ENCODE assay signal across 29 mouse cellular contexts in genomic region chr15:83248236-83248844, GRCm38 (mm10). TPM values are rescaled to one million over a fixed set of nuclear protein-coding genes. Genes with fewer than 3 reads are reported as not detected.
DNase-seq lines count a peak whose midpoint lies in the region; ATAC-seq and TF ChIP-seq lines count a peak whose summit lies in the region.
"Had no signal": no experiment of that assay in that cellular context is flagged by ENCODE, and none has a peak within 500 bp of the region (broad histone marks: within the 10 kb centered on the region; RNA-seq: fewer than 3 reads in every experiment).

No protein-coding gene starts in this region.

- ATAC-seq in intestine, embryonic 15.5 days: peak; percentile 76
- ATAC-seq in stomach, embryonic 15.5 days (ENCODE audit: insufficient read depth, low FRiP score, low read depth): peak; percentile 61
- ATAC-seq: activated CD4-positive, CD25-positive, alpha-beta regulatory T cell, adult 4 months; CD4-positive, CD25-positive, alpha-beta regulatory T cell, adult 4 months; forebrain, embryonic 14.5 days; hindbrain, embryonic 16.5 days had no signal

- peaks cover 6% of the 10 kb centered on the region for H3K4me1 ChIP-seq in ES-Bruce4 (ENCODE audit: control insufficient read depth, insufficient read depth, low read length)
- H3K4me1 ChIP-seq in intestine, embryonic 15.5 days (replicated peaks): peaks cover 21% of the 10 kb centered on the region
- peaks cover 25% of the 10 kb centered on the region; the same call in 1 of the 2 replicates for H3K4me1 ChIP-seq in stomach, embryonic 15.5 days

- peak overlapping the region; percentile 51; the same call in 1 of the 2 replicates for H3K9ac ChIP-seq in ES-Bruce4 (ENCODE audit: low read depth, poor library complexity, severe bottlenecking)
- H3K9ac ChIP-seq in intestine, embryonic 15.5 days: no peak overlapping the region
- no peak overlapping the region for H3K9ac ChIP-seq in stomach, embryonic 15.5 days
- H3K9ac ChIP-seq: kidney, embryonic 15.5 days; limb, embryonic 13.5 days; midbrain, embryonic 12.5 days; neural tube, embryonic 12.5 days had no signal

- no peak for TF ChIP-seq POLR2A in ES-Bruce4 (IDR thresholded peaks at IDR 0.05; ENCODE audit: insufficient read depth, low read length)

- peak overlapping the region; percentile 86 for H3K27ac ChIP-seq in ES-Bruce4 (ENCODE audit: insufficient read depth, low read length)
- no peak overlapping the region for H3K27ac ChIP-seq in intestine, embryonic 15.5 days
- H3K27ac ChIP-seq in stomach, embryonic 15.5 days: 0 out of 2 replicates have a peak overlapping the region, but pooled peaks have one; percentile 40
- H3K27ac ChIP-seq: gastrocnemius, adult 2 months; hindbrain, embryonic 10.5 days; kidney, embryonic 15.5 days; layer of hippocampus, adult 2 months; limb, embryonic 13.5 days; midbrain, embryonic 12.5 days; neural tube, embryonic 12.5 days had no signal

- TF ChIP-seq CTCF in ES-Bruce4 (IDR thresholded peaks at IDR 0.05; ENCODE audit: low read depth, low read length): no peak

- H3K9me3 ChIP-seq in ES-Bruce4 (replicated peaks; ENCODE audit: control insufficient read depth, insufficient read depth, low read length, poor library complexity, severe bottlenecking): no peaks in the 10 kb centered on the region
- no peaks in the 10 kb centered on the region for H3K9me3 ChIP-seq in intestine, embryonic 15.5 days
- H3K9me3 ChIP-seq in stomach, embryonic 15.5 days: no peaks in the 10 kb centered on the region
- H3K9me3 ChIP-seq: hindbrain, embryonic 10.5 days; kidney, embryonic 15.5 days; limb, embryonic 13.5 days; midbrain, embryonic 12.5 days; neural tube, embryonic 12.5 days had no signal

- no peaks in the 10 kb centered on the region for H3K36me3 ChIP-seq in ES-Bruce4 (ENCODE audit: control insufficient read depth, insufficient read depth, low read length, poor library complexity, severe bottlenecking)
- H3K36me3 ChIP-seq in intestine, embryonic 15.5 days: no peaks in the 10 kb centered on the region
- no peaks in the 10 kb centered on the region for H3K36me3 ChIP-seq in stomach, embryonic 15.5 days
- H3K36me3 ChIP-seq: hindbrain, embryonic 10.5 days; kidney, embryonic 15.5 days; limb, embryonic 13.5 days; midbrain, embryonic 12.5 days; neural tube, embryonic 12.5 days had no signal

- DNase-seq in A20 (ENCODE audit: low read depth, low spot score): peak; percentile 82
- no peak for DNase-seq in adrenal gland, adult 2 months
- no peak for DNase-seq in urinary bladder, postnatal 4 days (ENCODE audit: low spot score in 2 of 2)
- DNase-seq in kidney, postnatal 25 days: no peak
- DNase-seq: adrenal gland, adult 8-10 months; cerebellum, adult 8-10 months; cerebellum, postnatal 25 days; gastrocnemius, adult 2 months; heart, postnatal 14 days; kidney, adult 11 months; kidney, postnatal 36 days; lung, postnatal 36 days; thymus, postnatal 4 days had no signal

- H3K4me3 ChIP-seq in ES-Bruce4 (ENCODE audit: low read depth, low read length): peak overlapping the region; percentile 9; the same call in 1 of the 2 replicates
- H3K4me3 ChIP-seq in intestine, embryonic 15.5 days (replicated peaks): no peak overlapping the region
- no peak overlapping the region for H3K4me3 ChIP-seq in stomach, embryonic 15.5 days (replicated peaks)
- H3K4me3 ChIP-seq: gastrocnemius, adult 2 months; hindbrain, embryonic 10.5 days; kidney, embryonic 15.5 days; layer of hippocampus, adult 2 months; limb, embryonic 13.5 days; midbrain, embryonic 12.5 days; myocyte; neural tube, embryonic 12.5 days had no signal

- no peak overlapping the region for H3K4me2 ChIP-seq in intestine, embryonic 15.5 days (replicated peaks)
- H3K4me2 ChIP-seq in stomach, embryonic 15.5 days: no peak overlapping the region
- H3K4me2 ChIP-seq: kidney, embryonic 15.5 days; limb, embryonic 13.5 days; liver, embryonic 11.5 days; midbrain, embryonic 12.5 days; neural tube, embryonic 12.5 days had no signal

- 48% methylated on average over 14 of the region's 14 CpGs for WGBS in intestine, embryonic 15.5 days
- WGBS in stomach, embryonic 15.5 days: 49% methylated on average over 14 of the region's 14 CpGs

- H3K27me3 ChIP-seq in ES-Bruce4 (ENCODE audit: control insufficient read depth, insufficient read depth, low read length, poor library complexity, severe bottlenecking): no peaks in the 10 kb centered on the region
- peaks cover 14% of the 10 kb centered on the region for H3K27me3 ChIP-seq in intestine, embryonic 15.5 days (replicated peaks)
- H3K27me3 ChIP-seq in stomach, embryonic 15.5 days (replicated peaks): peaks cover 13% of the 10 kb centered on the region; the same call in 1 of the 2 replicates

- peak; percentile 33; the same call in 1 of the 2 replicates for TF ChIP-seq EP300 in ES-Bruce4 (IDR thresholded peaks at IDR 0.05; ENCODE audit: insufficient read depth, low read depth, low read length)

RNA-seq across cellular contexts. Expression of gene A4galt, which starts 3.2 kb away (rescaled TPM):
- polyA plus RNA-seq in ES-Bruce4 (2011; ENCODE audit: insufficient read depth, insufficient read length, low read depth, missing spikeins): 38.1 and 38.2 TPM in 2 replicates
- polyA plus RNA-seq in intestine, embryonic 15.5 days (2015; fragmentation: Nextera tagmentation; extraction: Ambion mirVana): 3.3 and 4.2 TPM in 2 replicates
- 9.2 and 9.4 TPM in 2 replicates for polyA plus RNA-seq in stomach, embryonic 15.5 days (2015; fragmentation: Nextera tagmentation; extraction: Ambion mirVana)
- 10 to 100 TPM in 1 of 2 experiments, 1 to 10 TPM in 1; 8.3 to 14.2 TPM for total RNA-seq in adrenal gland, adult 2 months (2021)
- 8.8 and 22.2 TPM in 2 replicates for polyA plus RNA-seq in adrenal gland, adult 2 months (2012; rRNA removed)
- total RNA-seq: megakaryocyte, adult 5-6 weeks had no signal
- polyA plus RNA-seq: activated CD4-positive, CD25-positive, alpha-beta regulatory T cell, adult 4 months; CD4-positive, CD25-positive, alpha-beta regulatory T cell, adult 4 months had no signal
